Mouse (Mus musculus): ENCODE results near the gene Ank3.

- no peak for TF ChIP-seq CTCF (IDR thresholded peaks at IDR 0.05; ENCODE audit: extremely low read depth, insufficient read depth, insufficient read length, insufficient replicate concordance)
- TF ChIP-seq POLR2A (IDR thresholded peaks at IDR 0.05; ENCODE audit: low read depth, low read length), result no peak
Measured at GRCm38 (mm10) chr10:69386767-69387166, 11.8 kb upstream of the Ank3 start.

Data from spleen, adult 2 months (tissue).